ENCODE assay signal across 7 mouse cellular contexts in genomic region chr9:57990438-57991110, GRCm38 (mm10). TPM values are rescaled to one million over a fixed set of nuclear protein-coding genes. Genes with fewer than 3 reads are reported as not detected.
DNase-seq lines count a peak whose midpoint lies in the region; ATAC-seq and TF ChIP-seq lines count a peak whose summit lies in the region.

No protein-coding gene starts in this region.

- 30% methylated on average over 10 of the region's 10 CpGs for WGBS in liver, embryonic 11.5 days
- 29% methylated on average over 10 of the region's 10 CpGs for WGBS in heart, postnatal 0 days

- no peak overlapping the region for H3K4me3 ChIP-seq in liver, embryonic 11.5 days (ENCODE audit: low read depth, low read length)
- H3K4me3 ChIP-seq in heart, postnatal 0 days (ENCODE audit: low read depth, low read length): no peak overlapping the region

- H3K9me3 ChIP-seq in liver, embryonic 11.5 days (ENCODE audit: control insufficient read depth, low read length): no peaks in the 10 kb centered on the region
- no peaks in the 10 kb centered on the region for H3K9me3 ChIP-seq in heart, postnatal 0 days (replicated peaks; ENCODE audit: control insufficient read depth, low read length)

- H3K36me3 ChIP-seq in liver, embryonic 11.5 days (ENCODE audit: control insufficient read depth, insufficient read depth, low read length): no peaks in the 10 kb centered on the region
- no peaks in the 10 kb centered on the region for H3K36me3 ChIP-seq in heart, postnatal 0 days (replicated peaks; ENCODE audit: control insufficient read depth, insufficient read depth, low read length)

- TF ChIP-seq EP300 in heart, postnatal 0 days (IDR thresholded peaks at IDR 0.05; ENCODE audit: low read depth): no peak

- peak; percentile 76 for TF ChIP-seq CTCF in heart, postnatal 0 days (IDR thresholded peaks at IDR 0.05; ENCODE audit: low read depth)

- H3K9ac ChIP-seq in liver, embryonic 11.5 days (ENCODE audit: low read depth, low read length): no peak overlapping the region
- no peak overlapping the region for H3K9ac ChIP-seq in heart, postnatal 0 days (replicated peaks; ENCODE audit: low read depth, low read length)

- no peaks in the 10 kb centered on the region for H3K4me1 ChIP-seq in liver, embryonic 11.5 days (replicated peaks; ENCODE audit: control insufficient read depth, insufficient read depth, low read length)
- H3K4me1 ChIP-seq in heart, postnatal 0 days (ENCODE audit: control insufficient read depth, insufficient read depth): no peaks in the 10 kb centered on the region

- DNase-seq in liver: peak; percentile 26
- DNase-seq in liver, embryonic 11.5 days (ENCODE audit: low spot score): no peak
- peak; percentile 54 for DNase-seq in Muller cell, postnatal 12 days (ENCODE audit: inconsistent ontology term)
- DNase-seq in c-Kit-negative CD71-positive TER-119-positive erythroid progenitor cells, embryonic 14.5 days (ENCODE audit: low read depth, low spot score): peak; percentile 12
- no peak for DNase-seq in heart, postnatal 0 days (ENCODE audit: low spot score)
- DNase-seq in naive thymus-derived CD4-positive, alpha-beta T cell, adult 2 months (ENCODE audit: low read depth): peak; percentile 80
- DNase-seq in left cerebral cortex, adult 11 months (ENCODE audit: low spot score): no peak

- H3K4me2 ChIP-seq in liver, embryonic 11.5 days: no peak overlapping the region
- H3K4me2 ChIP-seq in heart, postnatal 0 days (ENCODE audit: low read depth, low read length): no peak overlapping the region

- no peak for ATAC-seq in liver, embryonic 11.5 days (replicated peaks; ENCODE audit: low FRiP score)
- no peak for ATAC-seq in heart, postnatal 0 days (ENCODE audit: insufficient read depth, low read depth)

- H3K27ac ChIP-seq in liver, embryonic 11.5 days (ENCODE audit: low read depth, low read length): no peak overlapping the region
- no peak overlapping the region for H3K27ac ChIP-seq in heart, postnatal 0 days (ENCODE audit: low read depth)

- H3K27me3 ChIP-seq in liver, embryonic 11.5 days (replicated peaks; ENCODE audit: control insufficient read depth, insufficient read depth, low read length): peaks cover 2% of the 10 kb centered on the region; the same call in 1 of the 2 replicates
- H3K27me3 ChIP-seq in heart, postnatal 0 days (ENCODE audit: control insufficient read depth, insufficient read depth, low read length): no peaks in the 10 kb centered on the region; the same call in 1 of the 2 replicates

RNA-seq across cellular contexts. Expression of gene Cyp11a1, which starts 15.6 kb away (rescaled TPM):
- 0.10 TPM in 1 of 2 replicates, not detected in the other for polyA plus RNA-seq in liver, embryonic 11.5 days (2014; fragmentation: Nextera tagmentation; extraction: Ambion mirVana)
- 1.1 and 2.3 TPM in 2 replicates for total RNA-seq in heart, postnatal 0 days (2014; rRNA removed; ENCODE audit: low replicate concordance)
- 0.90 and 1.3 TPM in 2 replicates for polyA plus RNA-seq in heart, postnatal 0 days (2015; fragmentation: Nextera tagmentation; extraction: Ambion mirVana)

RNA-seq across cellular contexts. Expression of gene Sema7a, which starts 50.7 kb away (rescaled TPM):
- polyA plus RNA-seq in liver, embryonic 11.5 days (2014; fragmentation: Nextera tagmentation; extraction: Ambion mirVana): 0.19 and 0.34 TPM in 2 replicates
- 12.4 and 16.8 TPM in 2 replicates for total RNA-seq in heart, postnatal 0 days (2014; rRNA removed; ENCODE audit: low replicate concordance)
- 0.63 and 1.2 TPM in 2 replicates for polyA plus RNA-seq in heart, postnatal 0 days (2015; fragmentation: Nextera tagmentation; extraction: Ambion mirVana)

Comparison
In these comparisons a context has a peak if more than half of its experiments do, and no peak if none do; other contexts are left out.
1. DNase-seq: peak in liver (single experiment), Muller cell, postnatal 12 days (single experiment), c-Kit-negative CD71-positive TER-119-positive erythroid progenitor cells, embryonic 14.5 days (single experiment) and naive thymus-derived CD4-positive, alpha-beta T cell, adult 2 months (single experiment); none in liver, embryonic 11.5 days (single experiment), heart, postnatal 0 days (single experiment) and left cerebral cortex, adult 11 months (single experiment).